Mouse (Mus musculus) forebrain, embryonic 16.5 days (tissue): Measurements from ENCODE around the gene Qrfpr. TPM values are rescaled to one million over a fixed set of nuclear protein-coding genes. Genes with fewer than 3 reads are reported as not detected.

Experiments
- polyA plus RNA-seq: library from polyadenylated mRNA; unstranded; fragments of >200 nt; fragmentation: Nextera tagmentation; extraction: Ambion mirVana; gene quantifications from 2 replicates; pipeline ENCODE4 v1.2.1, GENCODE M21; 2015

Qrfpr gene
- polyA plus RNA-seq, 1 experiment from 2014 or later, result 2.2 TPM

Other genes with a start within 250 kb of the Qrfpr start
- 29.8 and 34.9 TPM in 2 replicates for gene Mccc1, start 221.6 kb downstream of the Qrfpr start, polyA plus RNA-seq
- gene Ccdc144b, start 168.8 kb downstream of the Qrfpr start, polyA plus RNA-seq, result not detected in 2 replicates
- 103 and 106 TPM in 2 replicates for gene Acad9, start 156.3 kb downstream of the Qrfpr start, polyA plus RNA-seq
- gene D3Ertd254e, start 71.3 kb downstream of the Qrfpr start, polyA plus RNA-seq, result 14.8 and 15.1 TPM in 2 replicates